Mouse (Mus musculus): ENCODE measurements around the gene Lrrc52. TPM values are rescaled to one million over a fixed set of nuclear protein-coding genes. Genes with fewer than 3 reads are reported as not detected.

Lrrc52 gene
- polyA plus RNA-seq, 1 experiment from 2014 or later = not detected

GRCm38 (mm10) chr1:167497560-167497959 is 31.0 kb upstream of the Lrrc52 start:
- no peaks in the 10 kb centered on the region for H3K4me1 ChIP-seq (ENCODE audit: insufficient read depth)
- WGBS (ENCODE audit: insufficient replicate concordance) = 44% methylated on average over 3 of the region's 3 CpGs
- TF ChIP-seq EP300 (IDR thresholded peaks at IDR 0.05; ENCODE audit: low read depth) (no peak), CTCF (IDR thresholded peaks at IDR 0.05; ENCODE audit: low read depth) (no peak)
- no peaks in the 10 kb centered on the region for H3K36me3 ChIP-seq (replicated peaks; ENCODE audit: insufficient read depth, low read length)
- DNase-seq (no peak), ATAC-seq (no peak)
- H3K4me3 ChIP-seq (ENCODE audit: low read depth, low read length) = no peak overlapping the region
- H3K27me3 ChIP-seq (ENCODE audit: insufficient read depth, low read length) = no peaks in the 10 kb centered on the region
- no peaks in the 10 kb centered on the region for H3K9me3 ChIP-seq (ENCODE audit: low read length)
- H3K9ac ChIP-seq (replicated peaks) = no peak overlapping the region
- no peak overlapping the region for H3K27ac ChIP-seq (ENCODE audit: low read depth)
- H3K4me2 ChIP-seq (ENCODE audit: low read depth, low read length) = no peak overlapping the region

- Histone ChIP-seq H3K9me3 (ENCODE audit: low read length) (no peaks in the 10 kb centered on the region), H3K36me3 (replicated peaks; ENCODE audit: insufficient read depth, low read length) (no peaks in the 10 kb centered on the region), H3K27me3 (ENCODE audit: insufficient read depth, low read length) (no peaks in the 10 kb centered on the region), H3K27ac (ENCODE audit: low read depth) (no peak overlapping the region), H3K4me2 (ENCODE audit: low read depth, low read length) (no peak overlapping the region), H3K4me1 (ENCODE audit: insufficient read depth) (no peaks in the 10 kb centered on the region), H3K9ac (replicated peaks) (no peak overlapping the region), H3K4me3 (ENCODE audit: low read depth, low read length) (no peak overlapping the region)
- ATAC-seq (no peak), DNase-seq (no peak)
- 64% methylated on average over 7 of the region's 7 CpGs for WGBS (ENCODE audit: insufficient replicate concordance)
- TF ChIP-seq CTCF (IDR thresholded peaks at IDR 0.05; ENCODE audit: low read depth) (no peak), EP300 (IDR thresholded peaks at IDR 0.05; ENCODE audit: low read depth) (no peak)
These were observed 24.9 kb upstream of the Lrrc52 start for GRCm38 (mm10) chr1:167491501-167491900.

GRCm38 (mm10) chr1:167487933-167488332 is 21.4 kb upstream of the Lrrc52 start:
- Histone ChIP-seq H3K9me3 (ENCODE audit: low read length) (no peaks in the 10 kb centered on the region), H3K4me3 (ENCODE audit: low read depth, low read length) (no peak overlapping the region), H3K27me3 (ENCODE audit: insufficient read depth, low read length) (no peaks in the 10 kb centered on the region), H3K36me3 (replicated peaks; ENCODE audit: insufficient read depth, low read length) (no peaks in the 10 kb centered on the region), H3K27ac (ENCODE audit: low read depth) (no peak overlapping the region), H3K9ac (replicated peaks) (no peak overlapping the region), H3K4me1 (ENCODE audit: insufficient read depth) (no peaks in the 10 kb centered on the region), H3K4me2 (ENCODE audit: low read depth, low read length) (no peak overlapping the region)
- TF ChIP-seq EP300 (IDR thresholded peaks at IDR 0.05; ENCODE audit: low read depth) = no peak
- TF ChIP-seq CTCF (IDR thresholded peaks at IDR 0.05; ENCODE audit: low read depth) = no peak
- no peak for DNase-seq
- WGBS (ENCODE audit: insufficient replicate concordance) = 84% methylated on average over 5 of the region's 5 CpGs
- ATAC-seq = no peak

- Histone ChIP-seq H3K9ac (replicated peaks) (no peak overlapping the region), H3K4me1 (ENCODE audit: insufficient read depth) (no peaks in the 10 kb centered on the region), H3K27me3 (ENCODE audit: insufficient read depth, low read length) (no peaks in the 10 kb centered on the region), H3K4me2 (ENCODE audit: low read depth, low read length) (no peak overlapping the region), H3K27ac (ENCODE audit: low read depth) (no peak overlapping the region), H3K9me3 (ENCODE audit: low read length) (no peaks in the 10 kb centered on the region), H3K4me3 (ENCODE audit: low read depth, low read length) (no peak overlapping the region), H3K36me3 (replicated peaks; ENCODE audit: insufficient read depth, low read length) (no peaks in the 10 kb centered on the region)
- no peak for TF ChIP-seq CTCF (IDR thresholded peaks at IDR 0.05; ENCODE audit: low read depth)
- no peak for TF ChIP-seq EP300 (IDR thresholded peaks at IDR 0.05; ENCODE audit: low read depth)
- WGBS (ENCODE audit: insufficient replicate concordance) = 44% methylated on average over 3 of the region's 3 CpGs
- DNase-seq (no peak), ATAC-seq (no peak)
These were observed 20.5 kb upstream of the Lrrc52 start for GRCm38 (mm10) chr1:167486959-167487680.

- Histone ChIP-seq H3K27me3 (ENCODE audit: insufficient read depth, low read length) (no peaks in the 10 kb centered on the region), H3K4me1 (ENCODE audit: insufficient read depth) (no peaks in the 10 kb centered on the region), H3K4me2 (ENCODE audit: low read depth, low read length) (no peak overlapping the region), H3K4me3 (ENCODE audit: low read depth, low read length) (no peak overlapping the region), H3K9me3 (ENCODE audit: low read length) (no peaks in the 10 kb centered on the region), H3K9ac (replicated peaks) (no peak overlapping the region), H3K36me3 (replicated peaks; ENCODE audit: insufficient read depth, low read length) (no peaks in the 10 kb centered on the region), H3K27ac (ENCODE audit: low read depth) (no peak overlapping the region)
- WGBS (ENCODE audit: insufficient replicate concordance) = 49% methylated on average over 4 of the region's 4 CpGs
- no peak for TF ChIP-seq EP300 (IDR thresholded peaks at IDR 0.05; ENCODE audit: low read depth)
- no peak for TF ChIP-seq CTCF (IDR thresholded peaks at IDR 0.05; ENCODE audit: low read depth)
- no peak for DNase-seq
- no peak for ATAC-seq
These were observed 16.3 kb upstream of the Lrrc52 start for GRCm38 (mm10) chr1:167482863-167483262.

GRCm38 (mm10) chr1:167473585-167473984 is 7.0 kb upstream of the Lrrc52 start:
- WGBS (ENCODE audit: insufficient replicate concordance) = 53% methylated on average over 4 of the region's 4 CpGs
- Histone ChIP-seq H3K9me3 (ENCODE audit: low read length) (no peaks in the 10 kb centered on the region), H3K4me2 (ENCODE audit: low read depth, low read length) (no peak overlapping the region), H3K4me3 (ENCODE audit: low read depth, low read length) (no peak overlapping the region), H3K27ac (ENCODE audit: low read depth) (no peak overlapping the region), H3K27me3 (ENCODE audit: insufficient read depth, low read length) (no peaks in the 10 kb centered on the region), H3K9ac (replicated peaks) (no peak overlapping the region), H3K4me1 (ENCODE audit: insufficient read depth) (no peaks in the 10 kb centered on the region), H3K36me3 (replicated peaks; ENCODE audit: insufficient read depth, low read length) (no peaks in the 10 kb centered on the region)
- TF ChIP-seq EP300 (IDR thresholded peaks at IDR 0.05; ENCODE audit: low read depth) = no peak
- TF ChIP-seq CTCF (IDR thresholded peaks at IDR 0.05; ENCODE audit: low read depth) = no peak
- ATAC-seq (no peak), DNase-seq (no peak)

Measured in liver, postnatal 0 days (tissue).